Mouse (Mus musculus) liver, adult 2 months (tissue): ENCODE measurements around the gene Fbln7.

ENCODE experiments used
- CTCF ChIP-seq: fragments of 200-500 bp; IDR thresholded peaks from 2 replicates; pipeline ENCODE4 v1.5.1; 2011; ENCODE audit warnings: low read depth, low read length, control low read depth
- POLR2A ChIP-seq: fragments of 200-500 bp; IDR thresholded peaks from 2 replicates; pipeline ENCODE4 v1.6.1; 2011; ENCODE audit warnings: low read length, control low read depth; ENCODE audit not compliant: insufficient read depth; ENCODE audit errors: extremely low read depth

DNA sequence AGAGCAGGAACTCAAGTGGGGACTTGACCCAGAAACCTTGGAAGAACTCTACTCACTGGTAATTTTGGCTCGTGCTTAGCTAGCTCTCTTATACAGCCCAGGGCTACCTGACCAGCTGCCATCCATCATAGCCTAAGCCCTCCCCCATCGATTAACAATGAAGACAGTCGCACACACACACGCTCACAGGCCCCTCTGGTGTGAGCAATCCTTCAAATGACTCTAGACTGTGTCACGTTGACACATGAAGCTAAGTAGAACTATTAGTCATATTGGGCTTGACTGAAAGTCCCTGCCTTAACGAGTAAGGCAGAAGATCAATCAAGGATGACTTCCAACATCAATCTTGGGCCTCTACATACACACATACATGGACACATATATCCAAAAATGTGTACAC, 40.1 kb downstream of the Fbln7 start:
- TF ChIP-seq CTCF (no peak), POLR2A (no peak)
